Mouse (Mus musculus) layer of hippocampus, postnatal 36 days (tissue): ENCODE measurements around the gene Gfod1. TPM values are rescaled to one million over a fixed set of nuclear protein-coding genes. Genes with fewer than 3 reads are reported as not detected.

Experiments
- DNase-seq, 2 experiments: peaks; one replicate each; pipeline ENCODE4 v3.0.0; 2022
- total RNA-seq, 2 experiments: library from RNA; stranded (reverse); gene quantifications; 2 replicates each; pipeline ENCODE4 v1.2.3; 2021

The Gfod1 gene
- total RNA-seq, 2 experiments from 2014 or later, result 98.0 to 109 TPM

GRCm38 (mm10) chr13:43230238-43230637, 73.7 kb downstream of the Gfod1 start:
- peak; percentile 88 for DNase-seq

GRCm38 (mm10) chr13:43229767-43230166, 74.2 kb downstream of the Gfod1 start:
- DNase-seq, result no peak

DNA sequence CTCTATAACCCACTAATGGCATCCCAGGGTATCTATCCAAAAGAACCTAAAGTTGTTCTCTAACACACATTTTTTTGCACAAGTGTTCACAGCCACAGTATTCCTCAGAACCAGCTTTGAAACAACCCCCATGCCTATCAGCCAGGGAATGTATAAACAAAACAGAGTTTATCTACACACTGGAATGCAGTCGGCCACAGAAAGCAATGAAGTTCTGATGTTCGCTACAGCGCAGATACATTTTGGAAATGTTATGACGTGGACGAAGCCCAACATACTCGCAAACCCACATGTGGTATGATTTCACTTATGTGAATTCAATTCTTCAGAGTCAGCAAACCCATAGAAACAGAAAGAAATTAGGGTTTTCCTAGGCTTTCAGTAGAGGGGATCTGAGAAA, 75.8 kb downstream of the Gfod1 start:
- no peak for DNase-seq

DNA sequence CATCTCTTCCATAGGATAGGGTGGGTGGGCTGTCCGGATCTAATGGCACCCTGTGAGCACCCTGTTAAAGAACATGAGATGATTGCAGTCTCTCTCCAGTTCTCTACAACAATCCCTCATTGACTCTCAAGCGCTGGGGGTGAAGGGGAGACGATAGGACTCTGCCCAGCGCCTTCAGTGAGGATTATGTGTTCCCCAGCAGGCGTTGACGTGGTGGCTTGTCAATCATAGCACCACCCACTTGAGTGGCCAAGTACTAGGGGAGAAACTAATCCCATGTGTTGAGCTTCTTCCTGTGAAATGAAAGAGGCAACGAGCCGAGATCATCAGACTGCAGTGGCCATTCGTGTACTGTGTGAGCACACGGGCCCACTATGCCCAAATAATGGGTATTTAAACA, 77.9 kb downstream of the Gfod1 start:
- DNase-seq, result no peak

GRCm38 (mm10) chr13:43225161-43225560, 78.8 kb downstream of the Gfod1 start:
- DNase-seq, result no peak

GRCm38 (mm10) chr13:43222084-43222483, 81.9 kb downstream of the Gfod1 start:
- DNase-seq, result no peak

- no peak for DNase-seq
Observed at GRCm38 (mm10) chr13:43221290-43221689, 82.7 kb downstream of the Gfod1 start.

DNA sequence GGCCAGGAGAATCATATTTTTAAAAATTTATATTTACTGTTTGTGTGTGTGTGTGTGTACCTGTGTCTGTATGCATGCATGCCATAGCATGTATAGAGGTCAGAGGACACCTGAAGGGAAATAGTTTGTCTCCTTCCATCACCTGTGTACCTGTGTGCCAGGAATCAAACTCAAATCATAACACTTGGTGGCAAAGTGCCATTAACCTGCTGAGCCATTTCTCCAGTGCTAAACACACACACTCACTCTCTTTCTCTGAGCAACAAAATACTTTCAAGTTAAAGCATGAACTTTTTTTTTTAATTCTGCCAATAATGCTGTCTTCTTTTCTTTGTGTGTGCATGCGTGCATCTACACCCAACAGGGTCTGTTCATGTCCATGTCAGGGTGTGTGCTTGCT, 83.3 kb downstream of the Gfod1 start:
- DNase-seq, result no peak

- no peak for DNase-seq
Observed at GRCm38 (mm10) chr13:43218764-43219163, 85.2 kb downstream of the Gfod1 start.

DNA sequence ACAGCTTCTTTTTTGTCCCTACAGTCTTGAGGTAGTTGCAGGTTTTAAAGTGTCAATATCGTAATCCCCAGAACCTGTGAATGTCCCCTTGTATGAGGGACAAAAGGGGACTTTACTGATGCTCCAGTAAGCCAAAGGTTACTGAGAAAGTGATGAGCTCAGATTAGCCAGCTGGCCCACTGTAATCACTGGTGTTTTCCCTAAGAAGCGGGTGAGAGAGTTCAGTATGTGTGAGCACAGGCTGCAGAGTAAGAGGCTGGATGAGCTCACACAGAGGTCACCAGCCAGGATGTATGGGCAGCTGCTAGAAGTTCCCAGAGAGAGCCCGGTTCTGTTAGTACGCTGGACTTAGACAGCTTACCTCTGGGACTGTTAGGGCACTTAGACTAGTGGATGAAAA, 85.7 kb downstream of the Gfod1 start:
- DNase-seq, result no peak

- DNase-seq, result no peak
Observed at GRCm38 (mm10) chr13:43217686-43218085, 86.3 kb downstream of the Gfod1 start.

- DNase-seq, result no peak
Observed at GRCm38 (mm10) chr13:43217059-43217458, 86.9 kb downstream of the Gfod1 start.

DNA sequence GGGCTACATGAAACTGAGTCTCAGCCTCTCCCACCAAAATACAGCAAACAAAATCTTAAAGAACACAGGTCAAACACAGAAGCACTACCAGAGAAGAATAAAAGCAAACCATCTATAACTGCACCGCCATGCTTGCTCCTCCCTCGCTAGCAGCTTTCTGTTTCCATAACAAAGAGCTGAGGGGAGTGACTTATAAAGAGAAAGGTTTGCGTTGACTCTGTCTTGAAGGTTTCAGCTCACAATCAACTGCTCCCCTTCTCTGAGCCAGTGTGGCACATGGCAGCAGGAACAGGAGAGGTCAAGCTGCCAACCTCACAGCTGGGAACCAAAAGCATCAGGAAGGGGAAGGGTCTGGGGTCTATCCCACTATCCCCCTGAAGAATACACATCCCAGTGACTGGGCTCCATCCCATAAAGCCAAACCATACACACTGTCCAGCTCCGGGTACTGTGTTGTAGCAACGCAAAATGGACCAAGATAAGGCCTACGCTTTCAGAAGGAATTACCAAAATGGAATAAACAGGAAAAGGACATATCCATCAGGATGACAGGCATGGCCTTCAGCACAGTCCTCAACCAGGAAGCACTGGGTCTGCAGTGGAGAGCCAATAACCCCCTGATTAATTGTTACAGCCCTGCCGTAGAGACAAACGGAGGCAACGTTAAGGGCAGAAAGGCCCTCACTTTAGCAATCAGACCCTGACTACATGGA, 87.8 kb downstream of the Gfod1 start:
- no peak for DNase-seq

- no peak for DNase-seq
Observed at GRCm38 (mm10) chr13:43215144-43215993, 88.6 kb downstream of the Gfod1 start.

- DNase-seq, result no peak
Observed at GRCm38 (mm10) chr13:43212338-43212737, 91.6 kb downstream of the Gfod1 start.

DNA sequence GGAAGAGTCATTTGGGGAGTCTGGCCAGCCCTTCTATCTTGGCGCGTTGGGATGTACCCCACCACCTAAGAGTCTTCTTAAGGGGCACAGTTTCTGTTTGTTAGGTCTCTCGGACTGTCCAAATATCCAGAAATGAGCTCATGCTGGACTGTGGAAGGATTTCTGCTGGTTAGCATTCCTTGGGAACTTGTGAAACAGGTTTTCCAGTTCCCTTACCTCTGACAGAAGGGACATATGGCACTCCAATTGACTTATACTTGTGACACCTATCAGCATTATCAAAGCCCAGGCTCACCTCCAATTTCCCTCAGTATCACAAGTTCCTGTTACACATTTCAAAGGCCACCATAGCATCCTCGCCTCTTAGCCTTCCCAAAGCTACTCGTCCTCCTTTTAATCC, 93.0 kb downstream of the Gfod1 start:
- DNase-seq, result no peak

DNA sequence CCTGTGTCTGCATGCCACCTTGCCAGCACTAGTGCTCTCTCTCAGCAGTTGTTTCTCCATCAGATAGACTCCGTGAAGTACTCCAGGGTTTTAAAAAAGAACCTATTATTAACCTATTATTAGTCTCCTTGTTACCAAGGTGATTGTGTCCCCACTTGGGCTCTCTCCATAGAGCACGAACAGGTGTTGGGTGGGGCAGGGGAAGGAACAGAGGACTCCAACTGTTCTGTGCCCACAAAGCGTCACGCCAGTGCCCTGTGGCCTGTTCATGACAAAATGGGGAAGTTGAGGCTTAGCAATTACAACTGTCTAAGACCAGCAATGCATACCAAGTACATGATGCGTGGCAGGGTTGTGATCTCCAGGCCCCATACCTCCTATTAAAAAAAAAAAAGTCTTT, 94.4 kb downstream of the Gfod1 start:
- no peak for DNase-seq

GRCm38 (mm10) chr13:43208914-43209439, 95.0 kb downstream of the Gfod1 start:
- DNase-seq, result no peak

DNA sequence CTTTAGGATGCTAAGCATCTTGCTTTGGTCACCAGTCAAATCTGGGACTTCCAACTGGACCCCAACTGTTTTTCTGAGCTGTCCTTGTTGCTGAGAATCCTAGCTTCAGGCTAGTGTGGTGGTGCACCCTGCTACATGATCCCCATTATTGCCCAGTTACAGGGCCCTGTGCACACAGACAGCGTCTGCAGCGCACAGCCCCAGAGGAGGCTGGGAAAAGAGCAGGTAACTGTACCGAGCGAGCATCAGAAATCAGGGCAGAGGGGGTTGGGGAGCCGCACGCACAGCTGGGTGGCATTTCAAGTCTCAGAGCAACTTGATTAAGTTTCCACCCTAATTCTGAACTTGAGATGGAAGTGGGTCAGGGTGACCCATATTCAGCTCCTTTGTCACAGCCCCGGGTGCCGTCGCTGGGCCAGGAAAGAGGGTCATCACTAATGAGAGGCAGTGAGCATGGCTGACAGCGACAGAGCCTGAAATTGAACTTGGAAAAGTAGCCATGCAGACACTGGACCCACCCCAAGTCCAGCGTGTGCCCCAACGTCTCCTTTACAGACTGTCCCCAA, 97.8 kb downstream of the Gfod1 start:
- DNase-seq, result no peak

DNA sequence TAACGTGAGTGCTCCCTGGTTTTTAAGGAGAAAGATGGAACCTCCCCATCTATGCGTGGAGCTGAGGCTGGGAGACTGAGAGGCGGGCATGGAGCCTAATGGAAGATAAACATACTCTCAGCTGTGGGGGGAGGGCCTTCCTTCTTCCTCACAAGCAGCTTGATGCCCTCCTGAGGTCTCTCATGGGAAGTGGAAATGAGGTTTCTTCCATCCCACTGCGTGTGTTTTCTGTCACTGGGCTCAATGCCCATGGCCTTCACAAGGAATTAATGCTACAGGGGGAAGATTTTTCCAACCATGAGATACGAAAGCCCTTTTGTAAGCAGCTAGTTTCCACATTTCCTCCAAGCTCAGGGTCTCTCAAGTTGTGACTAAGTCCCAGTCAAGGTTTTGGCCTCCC, 100.3 kb downstream of the Gfod1 start:
- no peak for DNase-seq

DNA sequence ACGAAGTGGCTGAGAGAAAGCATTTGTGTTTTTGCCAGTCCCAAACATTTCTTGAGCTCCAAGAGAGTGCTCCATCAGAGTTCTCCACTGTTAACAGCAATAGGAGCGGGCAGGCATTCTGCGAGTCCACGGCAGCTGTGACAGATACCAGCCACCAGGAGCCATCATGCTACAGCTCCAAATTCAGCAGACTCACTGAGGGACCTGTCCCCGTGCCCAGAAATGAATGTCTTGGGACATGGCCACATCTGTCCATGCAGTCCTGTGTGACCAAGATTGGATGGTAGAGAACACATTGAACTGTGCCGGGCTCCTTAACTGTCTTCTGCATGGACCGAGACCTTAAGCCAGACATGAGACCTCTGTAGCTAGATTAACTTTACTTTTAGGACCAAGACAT, 100.7 kb downstream of the Gfod1 start:
- DNase-seq, result no peak

GRCm38 (mm10) chr13:43202351-43202750, 101.6 kb downstream of the Gfod1 start:
- no peak for DNase-seq

- no peak for DNase-seq
Observed at GRCm38 (mm10) chr13:43201033-43201432, 102.9 kb downstream of the Gfod1 start.
